Mouse (Mus musculus): ENCODE data around the gene Vegfa.

- no peak for TF ChIP-seq POLR2A (IDR thresholded peaks at IDR 0.05; ENCODE audit: low read depth, low read length)
- TF ChIP-seq CTCF (conservative IDR thresholded peaks at IDR 0.05 in 1 of 2, IDR thresholded peaks at IDR 0.05 in 1 of 2; ENCODE audit: low read depth in 2 of 2, low read length in 2 of 2), result no peak
- no peak for TF ChIP-seq ZC3H11A (IDR thresholded peaks at IDR 0.05; ENCODE audit: low read depth, low read length)
- TF ChIP-seq RCOR1 (conservative IDR thresholded peaks at IDR 0.05; ENCODE audit: low read depth, low read length), result no peak
- no peak for TF ChIP-seq ETS1 (conservative IDR thresholded peaks at IDR 0.05; ENCODE audit: low read depth, low read length)
- no peak for TF ChIP-seq TCF12 (IDR thresholded peaks at IDR 0.05; ENCODE audit: low read depth, low read length)
- TF ChIP-seq MYC (IDR thresholded peaks at IDR 0.05; ENCODE audit: low read depth, low read length), result no peak
- no peak for TF ChIP-seq ZMIZ1 (IDR thresholded peaks at IDR 0.05; ENCODE audit: low read depth, low read length)
- no peak for TF ChIP-seq EP300 (IDR thresholded peaks at IDR 0.05; ENCODE audit: low read length)
Measured at GRCm38 (mm10) chr17:46080388-46080787, 48.2 kb upstream of the Vegfa start.
